ENCODE assay signal across 26 mouse cellular contexts in the genomic region with DNA sequence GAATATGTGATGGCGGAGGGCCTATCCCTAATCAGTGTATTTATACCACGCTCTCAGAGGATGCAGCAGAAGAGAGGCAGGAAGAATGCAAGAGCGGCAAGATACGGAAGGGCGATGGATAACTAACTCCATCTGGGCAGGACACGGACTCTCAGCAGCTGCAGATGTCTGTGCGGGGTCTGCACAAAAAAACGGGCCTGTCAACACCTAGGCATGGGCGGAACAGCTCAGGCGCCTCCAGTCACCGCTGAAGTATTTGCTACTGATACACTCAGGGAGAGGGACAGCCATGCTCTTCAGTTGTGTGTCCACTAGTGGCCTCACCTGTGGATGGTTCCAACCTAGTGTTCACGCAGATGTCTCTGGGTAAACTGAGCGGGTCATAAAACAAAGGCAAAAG. TPM values are rescaled to one million over a fixed set of nuclear protein-coding genes. Genes with fewer than 3 reads are reported as not detected.
A peak's percentile ranks its signal among the peaks of the same experiment; 100 is the strongest.
DNase-seq lines count a peak whose midpoint lies in the region; ATAC-seq and TF ChIP-seq lines count a peak whose summit lies in the region.
"Had no signal": no experiment of that assay in that cellular context is flagged by ENCODE, and none has a peak within 500 bp of the region (broad histone marks: within the 10 kb centered on the region; RNA-seq: fewer than 3 reads in every experiment).

No protein-coding gene starts in this region.

- 0 out of 2 replicates have a peak overlapping the region, but pooled peaks have one; percentile 12 for H3K4me3 ChIP-seq in heart, embryonic 10.5 days
- H3K4me3 ChIP-seq in lung, embryonic 15.5 days: no peak overlapping the region
- no peak overlapping the region for H3K4me3 ChIP-seq in lung, adult 2 months (replicated peaks; ENCODE audit: extremely low read depth, low read depth, low read length)
- no peak overlapping the region for H3K4me3 ChIP-seq in heart, embryonic 16.5 days (ENCODE audit: low read length)
- H3K4me3 ChIP-seq: forebrain, embryonic 10.5 days; liver, embryonic 12.5 days; midbrain, embryonic 12.5 days had no signal

- DNase-seq in heart, embryonic 10.5 days (ENCODE audit: low spot score): peak; percentile 83
- no peak for DNase-seq in heart, adult 9 months (ENCODE audit: low spot score in 2 of 2)
- no peak for DNase-seq in lung, adult 2 months
- no peak for DNase-seq in adrenal gland, adult (ENCODE audit: inconsistent age in 2 of 2, low spot score in 1 of 2)
- no peak for DNase-seq in adrenal gland, adult 2 months
- DNase-seq: adrenal gland, postnatal 36 days; cerebellum, adult 9-10 months; forebrain, postnatal 0 days; kidney, adult 8-10 months; kidney, postnatal 14 days; left cerebral cortex, postnatal 4 days; retina, postnatal 1 day; thymus, postnatal 14 days had no signal

- no peaks in the 10 kb centered on the region for H3K36me3 ChIP-seq in heart, embryonic 10.5 days
- no peaks in the 10 kb centered on the region for H3K36me3 ChIP-seq in lung, embryonic 15.5 days
- H3K36me3 ChIP-seq in heart, embryonic 16.5 days (ENCODE audit: control insufficient read depth, insufficient read depth): no peaks in the 10 kb centered on the region
- H3K36me3 ChIP-seq: forebrain, embryonic 10.5 days; liver, embryonic 12.5 days; midbrain, embryonic 12.5 days had no signal

- no peak overlapping the region for H3K4me2 ChIP-seq in lung, embryonic 15.5 days
- peak overlapping the region; percentile 26 for H3K4me2 ChIP-seq in heart, embryonic 16.5 days (ENCODE audit: low read depth, low read length)
- H3K4me2 ChIP-seq: hindbrain, embryonic 14.5 days; liver, embryonic 12.5 days; midbrain, embryonic 12.5 days had no signal

- WGBS in heart, embryonic 10.5 days: 47% methylated on average over 13 of the region's 13 CpGs
- 61% methylated on average over 13 of the region's 13 CpGs for WGBS in lung, embryonic 15.5 days
- 80% methylated on average over 13 of the region's 13 CpGs for WGBS in lung, adult 2 months
- 38% methylated on average over 13 of the region's 13 CpGs for WGBS in heart, embryonic 16.5 days

- no peak for TF ChIP-seq CTCF in lung, adult 2 months (IDR thresholded peaks at IDR 0.05; ENCODE audit: insufficient read depth, low read length)

- H3K9me3 ChIP-seq in heart, embryonic 10.5 days: no peaks in the 10 kb centered on the region
- H3K9me3 ChIP-seq in lung, embryonic 15.5 days: no peaks in the 10 kb centered on the region
- no peaks in the 10 kb centered on the region for H3K9me3 ChIP-seq in heart, embryonic 16.5 days (replicated peaks; ENCODE audit: control insufficient read depth, low read length)
- H3K9me3 ChIP-seq: forebrain, embryonic 10.5 days; liver, embryonic 12.5 days; midbrain, embryonic 12.5 days had no signal

- no peak overlapping the region for H3K27ac ChIP-seq in heart, embryonic 10.5 days
- H3K27ac ChIP-seq in lung, embryonic 15.5 days: no peak overlapping the region
- no peak overlapping the region for H3K27ac ChIP-seq in heart, embryonic 16.5 days (ENCODE audit: low read length)
- H3K27ac ChIP-seq: forebrain, embryonic 10.5 days; hindbrain, embryonic 14.5 days; liver, embryonic 12.5 days; midbrain, embryonic 12.5 days had no signal

- no peak overlapping the region for H3K9ac ChIP-seq in lung, embryonic 15.5 days
- H3K9ac ChIP-seq in heart, embryonic 16.5 days (ENCODE audit: low read length): no peak overlapping the region
- H3K9ac ChIP-seq: forebrain, postnatal 0 days; hindbrain, embryonic 14.5 days; liver, embryonic 12.5 days; midbrain, embryonic 12.5 days had no signal

- peak; percentile 46; the same call in 1 of the 2 replicates for ATAC-seq in lung, embryonic 15.5 days (ENCODE audit: borderline replicate concordance, extremely low read depth, low FRiP score, low TSS enrichment)
- ATAC-seq in heart, embryonic 16.5 days (replicated peaks; ENCODE audit: extremely low read depth, insufficient read depth, low FRiP score): no peak; the same call in 1 of the 2 replicates
- ATAC-seq: activated CD4-positive, CD25-positive, alpha-beta regulatory T cell, adult 4 months; forebrain, postnatal 0 days; liver, embryonic 12.5 days; Patski had no signal

- no peak for TF ChIP-seq POLR2A in lung, adult 2 months (IDR thresholded peaks at IDR 0.05; ENCODE audit: borderline replicate concordance, extremely low read depth, low read depth, low read length)

- H3K27me3 ChIP-seq in heart, embryonic 10.5 days (ENCODE audit: insufficient read depth, poor library complexity, severe bottlenecking): no peaks in the 10 kb centered on the region
- no peaks in the 10 kb centered on the region for H3K27me3 ChIP-seq in lung, embryonic 15.5 days
- H3K27me3 ChIP-seq in heart, embryonic 16.5 days (ENCODE audit: control insufficient read depth, insufficient read depth, low read length): no peaks in the 10 kb centered on the region
- H3K27me3 ChIP-seq: liver, embryonic 12.5 days; midbrain, embryonic 12.5 days; Patski had no signal

- 0 out of 2 replicates have a peak, but pooled peaks cover 6% of the 10 kb centered on the region for H3K4me1 ChIP-seq in heart, embryonic 10.5 days
- H3K4me1 ChIP-seq in lung, embryonic 15.5 days: no peaks in the 10 kb centered on the region
- H3K4me1 ChIP-seq in lung, adult 2 months (ENCODE audit: control insufficient read depth, insufficient read depth, low read length): no peaks in the 10 kb centered on the region
- 0 out of 2 replicates have a peak, but pooled peaks cover 4% of the 10 kb centered on the region for H3K4me1 ChIP-seq in heart, embryonic 16.5 days (ENCODE audit: control insufficient read depth, insufficient read depth, low read length)
- H3K4me1 ChIP-seq: forebrain, embryonic 10.5 days; liver, embryonic 12.5 days; midbrain, embryonic 12.5 days had no signal

RNA-seq across cellular contexts. Expression of a gene that starts 44.9 kb away (rescaled TPM):
- 3.0 and 9.9 TPM in 2 replicates for polyA plus RNA-seq in heart, embryonic 10.5 days (2016; fragmentation: Nextera tagmentation; extraction: Ambion mirVana)
- 54.0 and 55.0 TPM in 2 replicates for polyA plus RNA-seq in lung, embryonic 15.5 days (2015; fragmentation: Nextera tagmentation; extraction: Ambion mirVana)
- polyA plus RNA-seq in lung, adult 2 months (2012; rRNA removed): 3.7 and 4.6 TPM in 2 replicates
- 24.0 and 26.9 TPM in 2 replicates for polyA plus RNA-seq in heart, embryonic 16.5 days (2015; fragmentation: Nextera tagmentation; extraction: Ambion mirVana)
- total RNA-seq in adrenal gland, adult 2 months (2021): 1 to 10 TPM; 2.3 to 3.1 TPM
- polyA plus RNA-seq in adrenal gland, adult 2 months (2012; rRNA removed): 0.65 and 0.75 TPM in 2 replicates
- total RNA-seq: common myeloid progenitor, adult 5-6 weeks; granulocyte monocyte progenitor cell, adult 5-6 weeks; monocyte, adult 5-6 weeks had no signal
- polyA plus RNA-seq: Patski had no signal

RNA-seq across cellular contexts. Expression of a gene that starts 57.2 kb away (rescaled TPM):
- 0.22 and 0.26 TPM in 2 replicates for polyA plus RNA-seq in heart, embryonic 10.5 days (2016; fragmentation: Nextera tagmentation; extraction: Ambion mirVana)
- polyA plus RNA-seq in lung, embryonic 15.5 days (2015; fragmentation: Nextera tagmentation; extraction: Ambion mirVana): 0.72 and 0.91 TPM in 2 replicates
- 1.3 and 1.8 TPM in 2 replicates for polyA plus RNA-seq in lung, adult 2 months (2012; rRNA removed)
- polyA plus RNA-seq in heart, embryonic 16.5 days (2015; fragmentation: Nextera tagmentation; extraction: Ambion mirVana): 0.27 and 0.30 TPM in 2 replicates
- under 1 TPM in 1 of 2 experiments, not detected in 1; 0.20 TPM for total RNA-seq in adrenal gland, adult 2 months (2021)
- polyA plus RNA-seq in adrenal gland, adult 2 months (2012; rRNA removed): 0.03 and 0.06 TPM in 2 replicates
- total RNA-seq: adrenal gland, postnatal 36 days; gastrocnemius, adult 18-20 months; granulocyte monocyte progenitor cell, adult 5-6 weeks; monocyte, adult 5-6 weeks had no signal
- polyA plus RNA-seq: activated CD4-positive, CD25-positive, alpha-beta regulatory T cell, adult 4 months; neural tube, embryonic 11.5 days had no signal

RNA-seq across cellular contexts. Expression of a gene that starts 57.4 kb away (rescaled TPM):
- 23.0 and 32.8 TPM in 2 replicates for polyA plus RNA-seq in heart, embryonic 10.5 days (2016; fragmentation: Nextera tagmentation; extraction: Ambion mirVana)
- 41.8 and 42.8 TPM in 2 replicates for polyA plus RNA-seq in lung, embryonic 15.5 days (2015; fragmentation: Nextera tagmentation; extraction: Ambion mirVana)
- 34.3 and 59.7 TPM in 2 replicates for polyA plus RNA-seq in lung, adult 2 months (2012; rRNA removed)
- 19.2 and 20.0 TPM in 2 replicates for polyA plus RNA-seq in heart, embryonic 16.5 days (2015; fragmentation: Nextera tagmentation; extraction: Ambion mirVana)
- total RNA-seq in adrenal gland, adult 2 months (2021): 10 to 100 TPM; 17.9 to 18.0 TPM
- 355 and 410 TPM in 2 replicates for polyA plus RNA-seq in adrenal gland, adult 2 months (2012; rRNA removed)
